Mouse (Mus musculus) kidney, embryonic 16.5 days (tissue): ENCODE results near the gene Fgf12. TPM values are rescaled to one million over a fixed set of nuclear protein-coding genes. Genes with fewer than 3 reads are reported as not detected.

ENCODE experiments used
- ATAC-seq: fragments of 200-750 bp; cut with Nextera tagmentation; 2 replicates; pipeline ENCODE4 v1.8.0; 2017; ENCODE audit warnings: moderate TSS enrichment; ENCODE audit not compliant: low FRiP score, low TSS enrichment
- H3K27ac ChIP-seq: fragments of 300-500 bp; sonication (generic); 2 replicates; pipeline ENCODE4 v1.5.1; 2014; ENCODE audit warnings: low read length
- H3K27me3 ChIP-seq: fragments of 300-500 bp; sonication (generic); 2 replicates; pipeline ENCODE4 v1.6.1; 2014; ENCODE audit warnings: low read length, control low read depth, mixed read lengths; ENCODE audit not compliant: insufficient read depth
- H3K36me3 ChIP-seq: fragments of 300-500 bp; sonication (generic); 2 replicates; pipeline ENCODE4 v1.6.1; 2014; ENCODE audit warnings: low read length, control low read depth, mixed read lengths; ENCODE audit not compliant: insufficient read depth
- H3K4me1 ChIP-seq: fragments of 300-500 bp; sonication (generic); 2 replicates; pipeline ENCODE4 v1.6.1; 2014; ENCODE audit warnings: low read length, control low read depth, mixed read lengths; ENCODE audit not compliant: insufficient read depth
- H3K4me2 ChIP-seq: fragments of 300-500 bp; sonication (generic); replicated peaks from 2 replicates; pipeline ENCODE4 v1.6.1; 2014; ENCODE audit warnings: low read depth, low read length
- H3K4me3 ChIP-seq: fragments of 300-500 bp; sonication (generic); 2 replicates; pipeline ENCODE4 v1.5.1; 2014; ENCODE audit warnings: mild to moderate bottlenecking, low read length
- H3K9ac ChIP-seq: fragments of 300-500 bp; sonication (generic); replicated peaks from 2 replicates; pipeline ENCODE4 v1.6.1; 2014; ENCODE audit warnings: low read length
- H3K9me3 ChIP-seq: fragments of 300-500 bp; sonication (generic); 2 replicates; pipeline ENCODE4 v1.6.1; 2016; ENCODE audit warnings: low read length, control low read depth
- WGBS: fragments of 180-500 bp; shearing (Covaris S2); extraction: QIAGEN DNeasy Blood & Tissue Kit; methylation state at CpG from one replicate; pipeline ENCODE4 v1.1.7; 2014; 5-methylcytosine and 5-hydroxymethylcytosine counted together
- polyA plus RNA-seq: library from polyadenylated mRNA; unstranded; fragments of >200 nt; fragmentation: Nextera tagmentation; extraction: Ambion mirVana; gene quantifications from 2 replicates; pipeline ENCODE4 v1.2.1, GENCODE M21; 2015

The Fgf12 gene
- polyA plus RNA-seq, 1 experiment from 2014 or later: 2.2 TPM

DNA sequence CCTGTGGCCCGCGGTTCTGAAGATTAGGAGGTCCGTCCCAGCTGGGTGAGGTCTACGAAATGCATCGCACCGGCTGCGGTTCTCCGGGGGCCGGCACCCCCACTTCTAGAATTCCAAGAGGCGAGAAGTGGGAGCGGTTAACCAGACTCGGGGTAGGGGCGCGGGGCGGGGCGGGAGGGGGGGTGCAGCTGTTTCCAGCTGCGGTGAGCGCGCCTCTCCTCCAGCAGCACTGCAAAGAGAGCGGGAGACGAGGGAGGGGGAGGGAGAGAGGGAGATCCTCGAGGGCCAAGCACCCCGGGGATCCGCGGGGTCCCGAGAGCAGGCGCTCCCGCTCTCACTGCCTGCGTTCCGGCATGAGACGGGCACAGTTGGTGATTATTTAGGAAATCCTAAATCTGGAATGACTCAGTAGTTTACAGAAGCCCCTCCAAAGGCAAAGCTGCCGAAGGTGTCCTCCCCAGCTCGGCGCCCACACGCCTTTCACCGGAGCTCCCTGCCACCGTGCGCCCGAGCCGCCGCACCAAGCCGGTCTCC is 307.0 kb downstream of the Fgf12 start:
- H3K4me2 ChIP-seq: peak overlapping the region; percentile 99
- under 1% methylated on average over 40 of the region's 42 CpGs for WGBS
- peaks cover 47% of the 10 kb centered on the region for H3K27me3 ChIP-seq
- peak overlapping the region; percentile 68 for H3K4me3 ChIP-seq
- ATAC-seq: peak; percentile 32; the same call in 1 of the 2 replicates
- peak overlapping the region; percentile 75 for H3K9ac ChIP-seq
- no peaks in the 10 kb centered on the region for H3K9me3 ChIP-seq
- H3K36me3 ChIP-seq: no peaks in the 10 kb centered on the region
- H3K27ac ChIP-seq: no peak overlapping the region
- 0 out of 2 replicates have a peak, but pooled peaks cover 5% of the 10 kb centered on the region for H3K4me1 ChIP-seq

DNA sequence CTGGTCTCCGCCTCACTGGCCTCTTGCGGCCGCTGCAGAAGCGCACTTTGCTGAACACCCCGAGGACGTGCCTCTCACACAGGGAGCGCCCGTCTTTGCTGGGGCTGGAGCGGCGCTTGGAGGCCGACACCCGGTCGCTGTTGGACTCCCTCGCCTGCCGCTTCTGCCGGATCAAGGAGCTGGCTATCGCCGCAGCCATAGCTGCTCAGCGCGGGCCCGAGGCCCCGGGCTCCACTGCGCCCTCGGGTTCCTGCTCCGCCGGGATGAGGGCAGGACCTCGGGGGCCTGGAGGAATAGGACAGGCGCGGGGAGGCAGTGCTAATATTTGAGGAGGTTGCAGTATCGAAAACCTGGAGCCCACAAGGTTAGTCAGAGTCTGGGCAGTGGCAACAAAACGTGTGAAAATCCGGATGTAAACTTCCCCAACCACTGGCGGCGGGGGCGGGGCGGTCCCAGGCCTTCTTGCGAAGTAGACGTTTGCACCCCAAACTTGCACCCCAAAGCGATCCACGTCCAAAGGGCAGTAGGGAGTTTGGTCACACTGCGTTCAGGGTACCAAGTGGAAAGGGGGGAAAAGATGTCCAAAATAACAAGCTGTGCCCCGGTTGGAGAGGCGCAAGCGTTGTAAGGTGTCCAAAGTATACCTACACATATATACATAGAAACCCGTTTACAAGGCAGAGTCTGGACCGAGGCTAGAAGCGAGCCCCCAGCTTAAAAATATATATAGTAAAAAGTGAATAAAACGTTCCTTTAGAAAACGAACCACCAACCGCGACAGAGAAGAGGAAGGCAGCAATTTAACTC is 307.7 kb downstream of the Fgf12 start:
- peak overlapping the region; percentile 99 for H3K4me2 ChIP-seq
- no peak overlapping the region for H3K27ac ChIP-seq
- H3K9me3 ChIP-seq: no peaks in the 10 kb centered on the region
- 0 out of 2 replicates have a peak, but pooled peaks cover 5% of the 10 kb centered on the region for H3K4me1 ChIP-seq
- WGBS: under 1% methylated on average over 51 of the region's 51 CpGs
- H3K36me3 ChIP-seq: no peaks in the 10 kb centered on the region
- H3K4me3 ChIP-seq: peak overlapping the region; percentile 68
- peak; percentile 47; the same call in 1 of the 2 replicates for ATAC-seq
- peaks cover 47% of the 10 kb centered on the region for H3K27me3 ChIP-seq
- H3K9ac ChIP-seq: peak overlapping the region; percentile 75; the same call in 1 of the 2 replicates

DNA sequence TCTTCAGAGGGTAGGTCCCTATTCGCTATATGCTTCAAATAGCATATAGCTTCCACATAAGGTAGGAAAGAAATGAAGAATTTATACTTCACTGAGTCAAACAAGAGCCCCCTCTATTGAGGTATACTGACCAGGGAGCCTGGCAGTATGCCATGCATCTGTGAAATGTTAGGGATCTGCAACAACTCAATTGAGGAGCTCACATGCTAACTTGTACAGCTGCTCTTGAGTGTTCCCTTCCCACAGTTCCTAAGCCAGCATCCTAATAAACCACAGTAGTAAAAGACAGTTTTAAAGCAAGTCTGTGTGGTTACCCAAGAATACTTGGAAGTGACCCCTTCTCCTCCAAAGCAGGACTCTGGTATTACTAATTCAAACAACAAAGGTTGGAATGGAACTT is 331.3 kb downstream of the Fgf12 start:
- H3K9me3 ChIP-seq: no peaks in the 10 kb centered on the region
- H3K9ac ChIP-seq: no peak overlapping the region
- H3K27ac ChIP-seq: no peak overlapping the region
- no peak overlapping the region for H3K4me2 ChIP-seq
- no peak overlapping the region for H3K4me3 ChIP-seq
- H3K4me1 ChIP-seq: no peaks in the 10 kb centered on the region
- ATAC-seq: no peak
- H3K27me3 ChIP-seq: no peaks in the 10 kb centered on the region
- no peaks in the 10 kb centered on the region for H3K36me3 ChIP-seq
- 92% methylated on average over 1 of the region's 1 CpGs for WGBS

DNA sequence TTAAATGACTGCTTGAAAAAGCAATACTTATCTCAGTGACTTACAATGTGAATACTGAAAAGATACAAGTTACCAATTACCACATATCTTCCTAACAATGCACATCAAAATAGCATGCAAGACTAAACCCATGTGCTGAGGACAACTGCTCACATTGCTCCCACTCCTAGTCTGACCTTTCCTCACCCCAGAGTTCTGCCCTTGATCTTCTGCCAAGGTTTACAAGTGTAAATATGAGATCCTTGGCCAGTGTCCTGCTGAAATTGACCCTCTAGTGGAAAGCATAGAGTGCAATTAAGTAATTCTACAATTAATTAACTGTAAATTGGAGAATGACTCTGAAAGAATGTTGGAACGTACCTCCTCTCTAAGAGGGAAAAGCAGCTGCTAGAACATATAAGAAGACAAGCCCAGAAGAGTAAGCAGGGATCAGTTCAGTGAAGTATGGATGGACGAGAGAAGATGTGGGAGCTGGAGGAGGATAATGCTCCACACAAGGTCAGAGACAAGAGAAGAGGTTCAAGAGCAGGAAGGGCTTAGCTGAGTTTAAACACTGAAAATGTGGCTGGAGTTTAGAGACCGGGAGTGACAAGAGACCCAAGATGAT is 333.1 kb downstream of the Fgf12 start:
- Histone ChIP-seq H3K36me3 (no peaks in the 10 kb centered on the region), H3K27ac (no peak overlapping the region), H3K9ac (no peak overlapping the region), H3K4me2 (no peak overlapping the region), H3K27me3 (no peaks in the 10 kb centered on the region), H3K9me3 (no peaks in the 10 kb centered on the region), H3K4me1 (no peaks in the 10 kb centered on the region), H3K4me3 (no peak overlapping the region)
- 49% methylated on average over 3 of the region's 3 CpGs for WGBS
- ATAC-seq: no peak

DNA sequence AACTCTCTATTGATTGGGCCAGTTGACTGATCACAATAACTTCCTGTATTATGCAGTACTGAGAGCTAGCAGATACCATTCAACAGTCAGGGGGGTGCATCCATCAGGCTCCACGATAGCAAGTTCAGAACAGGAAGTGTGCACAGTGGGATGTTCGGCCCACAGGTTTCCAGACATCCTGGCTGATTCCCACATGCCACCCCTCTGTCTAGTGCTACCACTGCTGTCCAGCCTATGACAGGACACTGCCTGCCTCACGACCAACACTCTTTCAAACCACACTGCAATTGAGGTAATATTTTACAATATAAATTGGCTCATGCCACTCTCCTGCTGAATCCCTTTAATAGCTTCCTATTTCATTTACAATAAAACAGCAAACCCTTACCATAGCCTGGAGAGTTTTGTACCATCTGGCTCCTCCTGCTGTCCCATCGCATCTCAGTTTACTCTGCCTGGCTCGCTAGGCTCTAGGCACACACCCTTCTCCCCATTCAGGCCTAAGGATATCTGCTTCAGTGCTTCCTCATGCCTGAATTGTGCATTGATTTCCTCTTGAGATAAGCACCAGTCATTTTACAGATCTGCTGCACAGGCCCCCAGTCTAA is 341.6 kb downstream of the Fgf12 start:
- Histone ChIP-seq H3K27ac (no peak overlapping the region), H3K9me3 (no peaks in the 10 kb centered on the region), H3K36me3 (no peaks in the 10 kb centered on the region), H3K9ac (no peak overlapping the region), H3K27me3 (no peaks in the 10 kb centered on the region), H3K4me1 (no peaks in the 10 kb centered on the region), H3K4me2 (no peak overlapping the region), H3K4me3 (no peak overlapping the region)
- ATAC-seq: no peak
- 74% methylated on average over 5 of the region's 5 CpGs for WGBS

DNA sequence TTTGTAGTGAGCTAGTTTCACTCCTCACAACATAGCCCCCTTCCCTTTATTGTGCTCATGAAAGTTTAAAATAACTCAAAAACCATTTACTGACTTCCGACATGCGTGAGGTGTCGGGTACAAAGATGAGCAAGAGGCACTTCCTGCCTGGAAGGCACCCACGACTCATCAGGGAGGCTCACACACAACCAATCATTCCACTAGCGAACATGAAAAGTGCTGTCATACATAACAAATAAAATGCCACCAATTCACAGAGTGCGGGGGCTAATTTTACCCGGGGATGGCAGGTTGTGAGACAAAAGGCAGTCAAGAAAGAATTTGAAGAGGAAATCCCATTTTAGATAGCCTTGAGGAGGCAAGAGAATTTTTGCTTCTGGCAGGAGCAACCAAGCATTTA is 344.6 kb downstream of the Fgf12 start:
- Histone ChIP-seq H3K36me3 (no peaks in the 10 kb centered on the region), H3K4me2 (no peak overlapping the region), H3K4me1 (no peaks in the 10 kb centered on the region), H3K27ac (no peak overlapping the region), H3K9me3 (no peaks in the 10 kb centered on the region), H3K4me3 (no peak overlapping the region), H3K27me3 (no peaks in the 10 kb centered on the region), H3K9ac (no peak overlapping the region)
- WGBS: 65% methylated on average over 7 of the region's 7 CpGs
- ATAC-seq: no peak

DNA sequence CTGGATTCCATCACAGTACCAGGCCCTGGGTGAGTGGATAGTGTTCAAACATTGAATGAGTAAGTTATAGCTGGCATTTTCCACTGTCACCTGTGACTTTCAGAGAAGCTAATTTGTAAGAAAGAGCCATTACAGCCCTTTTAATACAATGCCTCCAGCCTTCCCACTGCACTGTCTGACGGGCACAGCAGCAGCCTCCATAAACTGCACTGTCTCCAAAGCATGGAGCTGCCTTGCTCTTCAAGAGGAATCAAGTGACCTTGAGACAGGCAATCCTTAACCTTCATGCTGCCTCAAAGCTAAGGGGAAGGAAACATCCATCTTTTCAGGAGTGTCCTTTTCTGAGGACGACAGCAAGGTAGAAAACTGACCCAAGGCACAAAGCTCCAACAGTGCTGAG is 345.0 kb downstream of the Fgf12 start:
- Histone ChIP-seq H3K36me3 (no peaks in the 10 kb centered on the region), H3K9me3 (no peaks in the 10 kb centered on the region), H3K4me2 (no peak overlapping the region), H3K9ac (no peak overlapping the region), H3K4me3 (no peak overlapping the region), H3K27ac (no peak overlapping the region), H3K4me1 (no peaks in the 10 kb centered on the region), H3K27me3 (no peaks in the 10 kb centered on the region)
- whole genome bisulfite sequencing: 52% methylated on average over 2 of the region's 2 CpGs
- no peak for ATAC-seq

DNA sequence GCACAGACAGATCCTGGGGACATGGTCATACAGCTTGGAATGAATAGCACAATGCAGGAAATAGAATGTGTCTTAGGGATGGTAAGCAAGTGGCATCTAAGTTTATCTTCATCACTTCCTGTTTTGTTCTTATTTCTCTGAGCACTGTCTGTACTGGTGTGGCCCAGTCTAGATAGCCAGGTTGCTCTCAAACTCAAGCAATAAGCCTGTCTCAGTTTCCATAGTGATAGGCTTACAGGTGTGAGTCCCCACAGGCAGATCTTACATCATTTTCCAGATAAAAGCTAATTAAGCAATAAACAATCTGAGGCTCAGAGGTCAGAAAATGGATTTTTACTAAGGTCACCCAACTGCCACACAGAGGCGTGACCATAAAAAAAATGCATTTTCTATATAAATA is 348.7 kb downstream of the Fgf12 start:
- Histone ChIP-seq H3K36me3 (no peaks in the 10 kb centered on the region), H3K27me3 (no peaks in the 10 kb centered on the region), H3K4me2 (no peak overlapping the region), H3K9ac (no peak overlapping the region), H3K9me3 (no peaks in the 10 kb centered on the region), H3K4me1 (no peaks in the 10 kb centered on the region), H3K4me3 (no peak overlapping the region), H3K27ac (no peak overlapping the region)
- ATAC-seq: no peak
- 83% methylated on average over 1 of the region's 1 CpGs for WGBS

DNA sequence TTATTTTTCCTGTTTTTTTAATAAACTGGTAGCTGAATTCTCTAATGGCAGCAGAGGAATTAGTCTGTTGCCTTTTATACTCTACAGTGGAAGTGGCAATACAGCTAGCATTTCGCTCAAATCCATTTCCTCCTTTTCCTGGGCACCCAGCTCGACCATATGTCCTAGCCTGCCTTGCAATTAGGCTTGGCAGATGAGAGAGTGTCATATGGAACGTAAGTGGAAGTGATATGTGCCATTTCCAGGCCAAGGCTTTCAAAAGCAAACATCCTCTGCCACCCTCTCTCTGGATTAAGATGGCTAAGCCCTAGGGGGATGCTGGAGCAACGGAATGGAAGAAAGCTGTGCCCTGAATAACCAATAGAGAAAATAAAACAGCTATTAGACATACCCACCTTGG is 350.2 kb downstream of the Fgf12 start:
- H3K4me2 ChIP-seq: no peak overlapping the region
- WGBS: 73% methylated on average over 4 of the region's 4 CpGs
- no peaks in the 10 kb centered on the region for H3K27me3 ChIP-seq
- H3K27ac ChIP-seq: no peak overlapping the region
- no peaks in the 10 kb centered on the region for H3K4me1 ChIP-seq
- no peak for ATAC-seq
- H3K9ac ChIP-seq: no peak overlapping the region
- H3K36me3 ChIP-seq: no peaks in the 10 kb centered on the region
- H3K9me3 ChIP-seq: no peaks in the 10 kb centered on the region
- H3K4me3 ChIP-seq: no peak overlapping the region
